Mouse (Mus musculus) stomach, embryonic 14.5 days (tissue): ENCODE data around the gene Zc3h10. TPM values are rescaled to one million over a fixed set of nuclear protein-coding genes. Genes with fewer than 3 reads are reported as not detected.

Experiments
- ATAC-seq: fragments of 200-750 bp; cut with Nextera tagmentation; 2 replicates; pipeline ENCODE4 v1.8.0; 2017; ENCODE audit warnings: low read depth, moderate TSS enrichment; ENCODE audit not compliant: insufficient number of reproducible peaks, insufficient read depth, low FRiP score
- H3K27ac ChIP-seq: fragments of 300-500 bp; sonication (generic); 2 replicates; pipeline ENCODE4 v1.5.1; 2014; ENCODE audit warnings: mild to moderate bottlenecking, low read length, moderate library complexity, mixed read lengths
- H3K27me3 ChIP-seq: fragments of 300-500 bp; sonication (generic); 2 replicates; pipeline ENCODE4 v1.6.1; 2014; ENCODE audit warnings: low read length, control low read depth, mixed read lengths; ENCODE audit not compliant: control insufficient read depth, insufficient read depth
- H3K36me3 ChIP-seq: fragments of 300-500 bp; sonication (generic); 2 replicates; pipeline ENCODE4 v1.6.1; 2014; ENCODE audit warnings: mild to moderate bottlenecking, control low read depth, low read length, moderate library complexity, mixed read lengths; ENCODE audit not compliant: control insufficient read depth, insufficient read depth
- H3K4me1 ChIP-seq: fragments of 300-500 bp; sonication (generic); 2 replicates; pipeline ENCODE4 v1.6.1; 2014; ENCODE audit warnings: low read length, control low read depth, mixed read lengths; ENCODE audit not compliant: control insufficient read depth, insufficient read depth
- H3K4me2 ChIP-seq: fragments of 300-500 bp; sonication (generic); replicated peaks from 2 replicates; pipeline ENCODE4 v1.6.1; 2014; ENCODE audit warnings: low read depth, low read length, control low read depth
- H3K4me3 ChIP-seq: fragments of 300-500 bp; sonication (generic); 2 replicates; pipeline ENCODE4 v1.5.1; 2014; ENCODE audit warnings: low read depth, low read length, control low read depth
- H3K9ac ChIP-seq: fragments of 300-500 bp; sonication (generic); replicated peaks from 2 replicates; pipeline ENCODE4 v1.6.1; 2014; ENCODE audit warnings: low read depth, mild to moderate bottlenecking, control low read depth, low read length, moderate library complexity, mixed read lengths
- H3K9me3 ChIP-seq: fragments of 300-500 bp; sonication (generic); 2 replicates; pipeline ENCODE4 v1.6.1; 2016; ENCODE audit warnings: low read depth, low read length, control low read depth; ENCODE audit not compliant: control insufficient read depth
- WGBS: fragments of 180-500 bp; shearing (Covaris S2); extraction: QIAGEN DNeasy Blood & Tissue Kit; methylation state at CpG from one replicate; pipeline ENCODE4 v1.1.7; 2014; 5-methylcytosine and 5-hydroxymethylcytosine counted together
- polyA plus RNA-seq: library from polyadenylated mRNA; unstranded; fragments of >200 nt; fragmentation: Nextera tagmentation; extraction: Ambion mirVana; gene quantifications from 2 replicates; pipeline ENCODE4 v1.2.1, GENCODE M21; 2014

Zc3h10 gene
- polyA plus RNA-seq, 1 experiment from 2014 or later: 8.8 TPM

DNA sequence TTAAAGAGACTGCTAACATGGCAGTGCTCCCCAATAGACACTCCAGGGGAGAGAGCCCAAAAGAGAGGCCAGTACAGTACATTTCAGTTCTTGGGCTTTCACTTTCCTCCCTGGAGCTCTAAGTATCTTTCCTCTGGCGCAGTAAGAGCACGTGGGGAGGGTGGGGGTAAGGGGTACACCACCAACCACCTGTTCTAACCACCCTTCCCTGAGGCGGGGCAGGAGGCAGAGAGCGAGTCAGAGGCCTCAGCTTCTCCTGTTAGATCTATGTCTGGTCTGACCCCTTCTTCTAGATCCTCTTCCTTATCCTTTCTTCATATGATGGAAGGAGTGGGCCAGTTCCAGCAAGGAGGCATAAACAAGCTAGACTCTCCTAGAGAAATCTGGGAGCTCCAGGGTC is 39.5 kb upstream of the Zc3h10 start:
- Histone ChIP-seq H3K4me1 (peaks cover 12% of the 10 kb centered on the region), H3K9ac (no peak overlapping the region)

GRCm38 (mm10) chr10:128586546-128586945 is 39.0 kb upstream of the Zc3h10 start:
- H3K4me2 ChIP-seq: peak overlapping the region; percentile 94; the same call in 1 of the 2 replicates
- H3K27ac ChIP-seq: peak overlapping the region; percentile 80; the same call in 1 of the 2 replicates
- 10% methylated on average over 1 of the region's 1 CpGs for WGBS
- ATAC-seq: peak; percentile 12; the same call in 1 of the 2 replicates
- H3K9ac ChIP-seq: peak overlapping the region; percentile 18; the same call in 1 of the 2 replicates
- no peak overlapping the region; the same call in 1 of the 2 replicates for H3K4me3 ChIP-seq
- no peaks in the 10 kb centered on the region; the same call in none of the 2 replicates for H3K27me3 ChIP-seq
- H3K4me1 ChIP-seq: peaks cover 12% of the 10 kb centered on the region
- H3K9me3 ChIP-seq: no peaks in the 10 kb centered on the region
- H3K36me3 ChIP-seq: no peaks in the 10 kb centered on the region

More for the DNA sequence above, 39.5 kb upstream of the Zc3h10 start:
- 38% methylated on average over 4 of the region's 4 CpGs for WGBS
- no peak for ATAC-seq
- Histone ChIP-seq H3K4me3 (peak overlapping the region; percentile 64), H3K9me3 (no peaks in the 10 kb centered on the region), H3K27ac (peak overlapping the region; percentile 80), H3K36me3 (no peaks in the 10 kb centered on the region), H3K4me2 (peak overlapping the region; percentile 94; the same call in 1 of the 2 replicates), H3K27me3 (no peaks in the 10 kb centered on the region; the same call in none of the 2 replicates)

DNA sequence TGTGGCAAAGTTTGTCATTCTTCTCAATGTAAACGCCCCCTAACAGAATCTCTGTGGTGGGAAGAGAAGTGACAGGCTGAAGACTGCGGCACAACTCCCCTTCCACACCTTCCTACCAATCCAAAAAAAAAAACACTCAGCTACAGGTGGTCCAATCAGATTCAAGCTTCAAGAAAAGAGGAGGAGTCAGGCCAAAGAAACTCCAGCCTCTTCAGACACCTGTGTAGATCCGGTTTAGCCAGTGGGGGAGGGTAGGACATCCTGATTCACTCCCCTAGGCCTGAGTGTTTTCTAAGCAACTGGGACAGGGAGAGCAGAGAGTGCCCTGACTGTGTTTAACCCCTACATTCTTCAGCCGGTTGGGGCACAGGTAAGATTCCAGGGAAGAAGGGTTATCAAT is 36.8 kb upstream of the Zc3h10 start:
- H3K9me3 ChIP-seq: no peaks in the 10 kb centered on the region
- H3K4me3 ChIP-seq: no peak overlapping the region
- H3K4me2 ChIP-seq: peak overlapping the region; percentile 10; the same call in 1 of the 2 replicates
- H3K9ac ChIP-seq: no peak overlapping the region
- H3K27me3 ChIP-seq: no peaks in the 10 kb centered on the region; the same call in none of the 2 replicates
- peak; percentile 82 for ATAC-seq
- peak overlapping the region; percentile 69; the same call in 1 of the 2 replicates for H3K27ac ChIP-seq
- no peaks in the 10 kb centered on the region for H3K36me3 ChIP-seq
- peaks cover 12% of the 10 kb centered on the region for H3K4me1 ChIP-seq
- WGBS: 5% methylated on average over 4 of the region's 4 CpGs

- Histone ChIP-seq H3K4me3 (no peak overlapping the region), H3K9me3 (no peaks in the 10 kb centered on the region), H3K36me3 (no peaks in the 10 kb centered on the region; the same call in 1 of the 2 replicates), H3K4me2 (peak overlapping the region; percentile 10; the same call in 1 of the 2 replicates), H3K4me1 (peaks cover 12% of the 10 kb centered on the region), H3K27me3 (no peaks in the 10 kb centered on the region; the same call in 1 of the 2 replicates), H3K27ac (peak overlapping the region; percentile 69; the same call in 1 of the 2 replicates), H3K9ac (no peak overlapping the region)
- ATAC-seq: peak; percentile 39; the same call in 1 of the 2 replicates
- 18% methylated on average over 7 of the region's 7 CpGs for WGBS
These were observed 36.1 kb upstream of the Zc3h10 start for GRCm38 (mm10) chr10:128583644-128584043.

GRCm38 (mm10) chr10:128579731-128580130 is 32.2 kb upstream of the Zc3h10 start:
- WGBS: 89% methylated on average over 4 of the region's 4 CpGs
- Histone ChIP-seq H3K9me3 (no peaks in the 10 kb centered on the region), H3K4me2 (no peak overlapping the region), H3K9ac (no peak overlapping the region), H3K36me3 (peaks cover 6% of the 10 kb centered on the region; the same call in 1 of the 2 replicates), H3K27me3 (no peaks in the 10 kb centered on the region), H3K4me1 (peaks cover 7% of the 10 kb centered on the region; the same call in 1 of the 2 replicates), H3K4me3 (no peak overlapping the region), H3K27ac (no peak overlapping the region)
- ATAC-seq: no peak

- Histone ChIP-seq H3K27me3 (no peaks in the 10 kb centered on the region), H3K4me2 (no peak overlapping the region), H3K36me3 (peaks cover 6% of the 10 kb centered on the region; the same call in 1 of the 2 replicates), H3K4me1 (peaks cover 7% of the 10 kb centered on the region; the same call in 1 of the 2 replicates), H3K9me3 (no peaks in the 10 kb centered on the region), H3K4me3 (no peak overlapping the region), H3K27ac (no peak overlapping the region), H3K9ac (no peak overlapping the region)
- 66% methylated on average over 3 of the region's 3 CpGs for WGBS
- ATAC-seq: no peak
These were observed 31.7 kb upstream of the Zc3h10 start for GRCm38 (mm10) chr10:128579298-128579697.

- WGBS: 67% methylated on average over 11 of the region's 11 CpGs
- Histone ChIP-seq H3K4me2 (no peak overlapping the region), H3K36me3 (peaks cover 6% of the 10 kb centered on the region; the same call in 1 of the 2 replicates), H3K4me3 (no peak overlapping the region), H3K27ac (no peak overlapping the region), H3K4me1 (no peaks in the 10 kb centered on the region), H3K9ac (no peak overlapping the region), H3K27me3 (no peaks in the 10 kb centered on the region), H3K9me3 (no peaks in the 10 kb centered on the region)
- ATAC-seq: no peak
These were observed 30.8 kb upstream of the Zc3h10 start for GRCm38 (mm10) chr10:128578330-128578729.

DNA sequence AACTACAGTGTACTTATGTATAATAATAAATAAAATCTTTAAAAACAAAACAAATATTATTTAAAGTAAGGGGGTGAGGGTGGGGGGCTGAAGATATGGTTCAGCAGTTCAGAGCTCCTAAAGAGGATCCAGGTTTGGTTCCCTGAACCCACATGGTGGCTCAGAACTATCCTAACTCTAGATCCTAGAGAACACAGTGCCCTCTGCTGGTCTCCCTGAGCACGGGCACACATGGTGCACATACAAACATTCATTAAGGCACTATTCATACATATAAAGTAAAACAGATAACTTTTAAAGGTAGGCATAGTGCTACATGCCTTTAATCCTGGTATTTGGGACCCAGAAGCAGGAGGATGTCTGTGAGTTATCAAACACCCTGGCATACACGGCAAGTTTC is 27.5 kb upstream of the Zc3h10 start:
- H3K9me3 ChIP-seq: no peaks in the 10 kb centered on the region
- H3K4me3 ChIP-seq: no peak overlapping the region
- no peaks in the 10 kb centered on the region for H3K4me1 ChIP-seq
- no peaks in the 10 kb centered on the region for H3K27me3 ChIP-seq
- 94% methylated on average over 2 of the region's 2 CpGs for WGBS
- peaks cover 6% of the 10 kb centered on the region; the same call in 1 of the 2 replicates for H3K36me3 ChIP-seq
- H3K9ac ChIP-seq: no peak overlapping the region
- no peak overlapping the region for H3K27ac ChIP-seq
- no peak overlapping the region for H3K4me2 ChIP-seq
- no peak for ATAC-seq
